Mouse (Mus musculus) cortical plate, adult 2 months (tissue): ENCODE measurements at regions not wholly inside any gene's neighbourhood (a gene's known extent, or its start where the extent isn't known, plus 50 kb on each side); places are given as distances from the start of the nearest gene placed in this dataset.

Source experiments
- CTCF ChIP-seq: fragments of 200-500 bp; IDR thresholded peaks from 2 replicates; pipeline ENCODE4 v1.5.1; 2011; ENCODE audit warnings: mild to moderate bottlenecking, control low read depth, low read length; ENCODE audit not compliant: insufficient read depth; ENCODE audit errors: extremely low read depth
- POLR2A ChIP-seq: fragments of 200-500 bp; IDR thresholded peaks from 2 replicates; pipeline ENCODE4 v1.6.1; 2011; ENCODE audit warnings: mild to moderate bottlenecking, low read length, control low read depth; ENCODE audit not compliant: insufficient read depth; ENCODE audit errors: extremely low read depth

DNA sequence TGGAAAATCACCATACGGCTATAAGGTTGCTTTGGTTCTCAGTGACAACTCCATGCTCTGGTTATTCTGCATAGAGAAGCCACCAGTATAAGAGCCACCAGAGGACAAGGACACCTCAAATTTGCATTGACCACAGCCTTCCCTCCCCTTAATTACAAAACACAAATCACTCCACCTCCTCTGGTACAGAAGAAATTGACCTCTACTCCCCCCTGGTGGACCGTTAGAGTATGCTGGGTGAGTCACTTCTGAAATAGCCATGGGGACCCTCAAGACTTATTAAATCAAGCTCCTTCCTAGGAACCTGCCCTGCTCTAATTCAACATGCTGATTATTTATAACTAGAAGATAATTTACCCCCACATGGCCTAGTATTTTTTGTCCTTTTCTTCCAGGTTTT, 139.6 kb upstream of the Smarca2 start:
- TF ChIP-seq CTCF = peak; percentile 42; the same call in 1 of the 2 replicates
- TF ChIP-seq POLR2A = no peak
